Mouse (Mus musculus) lung, embryonic 14.5 days (tissue): ENCODE data around the gene Cacna2d1. TPM values are rescaled to one million over a fixed set of nuclear protein-coding genes. Genes with fewer than 3 reads are reported as not detected.

ENCODE experiments used
- ATAC-seq: fragments of 200-750 bp; cut with Nextera tagmentation; 2 replicates; pipeline ENCODE4 v1.8.0; 2017; ENCODE audit warnings: mild to moderate bottlenecking, moderate TSS enrichment, moderate library complexity; ENCODE audit not compliant: insufficient read depth
- DNase-seq: peaks from one replicate; pipeline ENCODE4 v3.0.0-alpha.2; 2015
- H3K27ac ChIP-seq: fragments of 300-500 bp; sonication (generic); 2 replicates; pipeline ENCODE4 v1.5.1; 2014; ENCODE audit warnings: low read depth, mild to moderate bottlenecking, moderate library complexity
- H3K27me3 ChIP-seq: fragments of 300-500 bp; sonication (generic); 2 replicates; pipeline ENCODE4 v1.6.1; 2014; ENCODE audit warnings: low read length, control low read depth; ENCODE audit not compliant: insufficient read depth
- H3K36me3 ChIP-seq: fragments of 300-500 bp; sonication (generic); 2 replicates; pipeline ENCODE4 v1.6.1; 2014; ENCODE audit warnings: control low read depth; ENCODE audit not compliant: insufficient read depth
- H3K4me1 ChIP-seq: fragments of 300-500 bp; sonication (generic); 2 replicates; pipeline ENCODE4 v1.6.1; 2014; ENCODE audit warnings: antibody characterized with exemption, control low read depth; ENCODE audit not compliant: insufficient read depth
- H3K4me2 ChIP-seq: fragments of 300-500 bp; sonication (generic); 2 replicates; pipeline ENCODE4 v1.6.1; 2014; ENCODE audit warnings: mild to moderate bottlenecking
- H3K4me3 ChIP-seq: fragments of 300-500 bp; sonication (generic); 2 replicates; pipeline ENCODE4 v1.5.1; 2014; ENCODE audit warnings: low read depth, low read length
- H3K9ac ChIP-seq: fragments of 300-500 bp; sonication (generic); 2 replicates; pipeline ENCODE4 v1.6.1; 2014
- H3K9me3 ChIP-seq: fragments of 300-500 bp; sonication (generic); 2 replicates; pipeline ENCODE4 v1.6.1; 2016; ENCODE audit warnings: low read depth, low read length, control low read depth
- CTCF ChIP-seq: IDR thresholded peaks from 2 replicates; pipeline ENCODE4 v1.5.1; 2016; ENCODE audit warnings: antibody characterized with exemption, low read depth
- WGBS: fragments of 180-500 bp; shearing (Covaris S2); extraction: QIAGEN DNeasy Blood & Tissue Kit; methylation state at CpG from one replicate; pipeline ENCODE4 v1.1.7; 2014; 5-methylcytosine and 5-hydroxymethylcytosine counted together
- polyA plus RNA-seq: library from polyadenylated mRNA; unstranded; fragments of >200 nt; fragmentation: Nextera tagmentation; extraction: Ambion mirVana; gene quantifications from 2 replicates; pipeline ENCODE4 v1.2.1, GENCODE M21; 2014

The Cacna2d1 gene
- polyA plus RNA-seq, 1 experiment from 2014 or later = 15.6 TPM

- no peak for ATAC-seq
- H3K9me3 ChIP-seq = no peaks in the 10 kb centered on the region
- H3K4me3 ChIP-seq = no peak overlapping the region
- H3K36me3 ChIP-seq = no peaks in the 10 kb centered on the region
- TF ChIP-seq CTCF = no peak
- H3K9ac ChIP-seq = no peak overlapping the region
- no peak overlapping the region for H3K27ac ChIP-seq
- H3K4me2 ChIP-seq = no peak overlapping the region
- no peak for DNase-seq
- no peaks in the 10 kb centered on the region for H3K4me1 ChIP-seq
- no peaks in the 10 kb centered on the region for H3K27me3 ChIP-seq
These were observed 480.2 kb downstream of the Cacna2d1 start for GRCm38 (mm10) chr5:16414693-16415092.

GRCm38 (mm10) chr5:16417996-16418395 lies 483.5 kb downstream of the Cacna2d1 start:
- TF ChIP-seq CTCF = no peak
- ATAC-seq (no peak), DNase-seq (no peak)
- no peaks in the 10 kb centered on the region for H3K27me3 ChIP-seq
- 31% methylated on average over 1 of the region's 1 CpGs for WGBS
- H3K4me2 ChIP-seq = no peak overlapping the region
- H3K9ac ChIP-seq = no peak overlapping the region
- H3K4me3 ChIP-seq = no peak overlapping the region
- H3K9me3 ChIP-seq = no peaks in the 10 kb centered on the region
- H3K27ac ChIP-seq = no peak overlapping the region
- no peaks in the 10 kb centered on the region for H3K4me1 ChIP-seq
- H3K36me3 ChIP-seq = no peaks in the 10 kb centered on the region

- ATAC-seq (no peak), DNase-seq (no peak)
- H3K9me3 ChIP-seq = no peaks in the 10 kb centered on the region
- no peaks in the 10 kb centered on the region for H3K4me1 ChIP-seq
- no peak overlapping the region for H3K4me3 ChIP-seq
- no peak overlapping the region for H3K4me2 ChIP-seq
- no peaks in the 10 kb centered on the region for H3K36me3 ChIP-seq
- H3K9ac ChIP-seq = no peak overlapping the region
- H3K27ac ChIP-seq = no peak overlapping the region
- no peak for TF ChIP-seq CTCF
- H3K27me3 ChIP-seq = no peaks in the 10 kb centered on the region
- 43% methylated on average over 3 of the region's 3 CpGs for WGBS
These were observed 484.0 kb downstream of the Cacna2d1 start for GRCm38 (mm10) chr5:16418504-16418903.

Other genes with a start within 250 kb of the Cacna2d1 start
- not detected in 2 replicates for gene Speer4c, start 220.4 kb upstream of the Cacna2d1 start, polyA plus RNA-seq